Mouse (Mus musculus) embryonic facial prominence, embryonic 14.5 days (tissue): ENCODE measurements around the gene Rad51b. TPM values are rescaled to one million over a fixed set of nuclear protein-coding genes. Genes with fewer than 3 reads are reported as not detected.

Experiments used
- ATAC-seq: fragments of 200-750 bp; cut with Nextera tagmentation; 2 replicates; pipeline ENCODE4 v1.8.0; 2017; ENCODE audit warnings: low read depth, moderate number of reproducible peaks, moderate TSS enrichment
- DNase-seq: peaks from one replicate; pipeline ENCODE4 v3.0.0-alpha.2; 2015; ENCODE audit warnings: low spot score
- H3K27ac ChIP-seq: fragments of 300-500 bp; sonication (generic); replicated peaks from 2 replicates; pipeline ENCODE4 v1.5.1; 2014; ENCODE audit warnings: low read depth, mild to moderate bottlenecking, low read length, moderate library complexity
- H3K27me3 ChIP-seq: fragments of 300-500 bp; sonication (generic); replicated peaks from 2 replicates; pipeline ENCODE4 v1.6.1; 2014; ENCODE audit warnings: low read length; ENCODE audit not compliant: control insufficient read depth, insufficient read depth
- H3K36me3 ChIP-seq: fragments of 300-500 bp; sonication (generic); 2 replicates; pipeline ENCODE4 v1.6.1; 2014; ENCODE audit warnings: low read length, mixed read lengths; ENCODE audit not compliant: control insufficient read depth, insufficient read depth
- H3K4me1 ChIP-seq: fragments of 300-500 bp; sonication (generic); 2 replicates; pipeline ENCODE4 v1.6.1; 2014; ENCODE audit warnings: antibody characterized with exemption, low read length; ENCODE audit not compliant: control insufficient read depth, insufficient read depth
- H3K4me2 ChIP-seq: fragments of 300-500 bp; sonication (generic); 2 replicates; pipeline ENCODE4 v1.6.1; 2014; ENCODE audit warnings: low read depth, mild to moderate bottlenecking, low read length, moderate library complexity, mixed read lengths
- H3K4me3 ChIP-seq: fragments of 300-500 bp; sonication (generic); 2 replicates; pipeline ENCODE4 v1.5.1; 2014; ENCODE audit warnings: low read depth, mild to moderate bottlenecking, low read length
- H3K9ac ChIP-seq: fragments of 300-500 bp; sonication (generic); 2 replicates; pipeline ENCODE4 v1.6.1; 2014; ENCODE audit warnings: low read depth, mild to moderate bottlenecking, low read length, moderate library complexity, mixed read lengths
- H3K9me3 ChIP-seq: fragments of 300-500 bp; sonication (generic); 2 replicates; pipeline ENCODE4 v1.6.1; 2016; ENCODE audit warnings: low read length; ENCODE audit not compliant: control insufficient read depth
- WGBS: fragments of 180-500 bp; shearing (Covaris S2); extraction: QIAGEN DNeasy Blood & Tissue Kit; methylation state at CpG from one replicate; pipeline ENCODE4 v1.1.7; 2014; 5-methylcytosine and 5-hydroxymethylcytosine counted together
- polyA plus RNA-seq: library from polyadenylated mRNA; unstranded; fragments of >200 nt; fragmentation: Nextera tagmentation; extraction: Ambion mirVana; gene quantifications from 2 replicates; pipeline ENCODE4 v1.2.1, GENCODE M21; 2014

Rad51b gene
- polyA plus RNA-seq, 1 experiment from 2014 or later, result 5.1 TPM

GRCm38 (mm10) chr12:79602641-79603040 lies 305.6 kb downstream of the Rad51b start:
- H3K9ac ChIP-seq, result no peak overlapping the region
- WGBS, result 52% methylated on average over 3 of the region's 3 CpGs
- H3K27ac ChIP-seq, result peak overlapping the region; percentile 46; the same call in 1 of the 2 replicates
- no peaks in the 10 kb centered on the region for H3K36me3 ChIP-seq
- H3K4me3 ChIP-seq, result no peak overlapping the region
- no peaks in the 10 kb centered on the region for H3K9me3 ChIP-seq
- DNase-seq (peak; percentile 81), ATAC-seq (peak; percentile 38)
- peaks cover 21% of the 10 kb centered on the region for H3K4me1 ChIP-seq
- H3K4me2 ChIP-seq, result no peak overlapping the region
- H3K27me3 ChIP-seq, result no peaks in the 10 kb centered on the region

DNA sequence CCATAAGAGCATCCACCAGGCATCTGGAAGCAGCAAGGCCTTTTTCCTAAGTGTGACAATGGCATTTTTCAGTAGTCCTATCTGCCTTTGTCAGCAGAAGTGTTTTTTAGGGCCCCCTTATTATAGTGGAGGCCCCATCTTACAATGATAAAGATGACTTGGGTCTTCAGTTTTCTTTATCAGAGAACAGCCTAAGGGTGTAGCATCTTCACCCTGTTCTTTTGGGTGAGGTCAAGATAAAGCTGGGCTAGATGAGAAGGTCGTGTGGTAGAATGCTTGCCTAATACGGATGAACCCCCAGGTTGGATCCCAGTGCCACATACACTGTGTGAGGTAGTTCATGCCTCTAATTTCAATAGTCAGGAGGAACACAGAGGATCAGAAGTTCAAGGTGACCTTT lies 307.8 kb downstream of the Rad51b start:
- no peak overlapping the region for H3K27ac ChIP-seq
- H3K36me3 ChIP-seq, result no peaks in the 10 kb centered on the region
- ATAC-seq (no peak), DNase-seq (no peak)
- no peak overlapping the region for H3K9ac ChIP-seq
- peaks cover 21% of the 10 kb centered on the region for H3K4me1 ChIP-seq
- 85% methylated on average over 2 of the region's 2 CpGs for WGBS
- no peaks in the 10 kb centered on the region for H3K9me3 ChIP-seq
- no peak overlapping the region for H3K4me3 ChIP-seq
- H3K4me2 ChIP-seq, result no peak overlapping the region
- no peaks in the 10 kb centered on the region for H3K27me3 ChIP-seq

DNA sequence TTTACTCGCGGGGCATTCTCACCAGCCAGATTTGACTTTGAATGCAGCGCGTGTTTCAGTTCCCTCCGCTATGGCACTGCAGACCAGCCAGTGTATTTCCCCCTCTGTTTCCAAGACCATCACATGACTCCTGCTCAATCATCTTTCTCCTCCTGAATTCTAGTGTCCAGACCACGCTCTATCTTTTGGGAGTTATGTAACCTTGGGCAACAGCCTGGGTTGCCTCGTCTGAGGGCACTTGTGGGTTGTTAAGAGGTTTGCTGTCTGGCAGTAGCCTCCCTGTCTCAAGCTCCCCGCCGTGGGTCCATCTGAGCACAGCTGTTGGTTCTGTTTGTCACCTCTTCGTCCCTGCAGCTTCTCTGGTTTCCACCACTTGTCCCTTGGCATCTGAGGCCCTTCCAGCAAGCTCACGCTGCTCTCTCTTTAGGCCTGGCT lies 309.1 kb downstream of the Rad51b start:
- ATAC-seq (peak; percentile 15; the same call in 1 of the 2 replicates), DNase-seq (no peak)
- Histone ChIP-seq H3K9me3 (no peaks in the 10 kb centered on the region), H3K27ac (no peak overlapping the region), H3K9ac (no peak overlapping the region), H3K36me3 (no peaks in the 10 kb centered on the region), H3K4me2 (no peak overlapping the region), H3K4me1 (peaks cover 20% of the 10 kb centered on the region), H3K4me3 (no peak overlapping the region), H3K27me3 (no peaks in the 10 kb centered on the region)
- WGBS, result 84% methylated on average over 11 of the region's 11 CpGs

DNA sequence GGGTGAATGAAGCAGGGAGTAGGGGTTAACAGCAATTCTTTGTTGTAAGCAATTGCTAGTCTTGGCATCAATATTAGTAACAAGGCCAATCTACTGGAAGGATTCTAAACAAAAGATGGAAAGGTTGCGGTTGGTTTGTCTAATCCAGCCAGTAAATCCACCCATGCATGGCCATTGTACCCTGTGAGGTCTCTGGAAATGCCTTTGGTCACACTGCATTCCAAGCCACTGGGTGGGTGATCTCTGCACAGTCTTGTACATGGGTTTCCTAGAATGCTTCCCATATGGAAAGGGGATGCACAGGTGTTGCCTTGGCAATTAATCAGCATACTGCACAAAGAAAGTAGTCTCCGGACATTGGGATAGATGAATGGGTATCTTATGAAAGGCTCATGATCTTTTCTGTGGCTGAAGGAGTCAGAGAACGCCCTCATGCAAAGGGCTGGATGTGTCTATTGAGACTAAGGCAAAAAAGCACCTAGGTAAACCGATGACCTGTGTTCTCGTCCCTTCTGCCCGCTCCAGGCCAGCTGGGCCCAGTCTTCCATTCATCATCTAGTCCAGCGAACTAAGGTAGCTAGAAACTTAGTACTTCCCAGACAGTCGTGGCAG lies 312.4 kb downstream of the Rad51b start:
- no peak overlapping the region for H3K4me3 ChIP-seq

DNA sequence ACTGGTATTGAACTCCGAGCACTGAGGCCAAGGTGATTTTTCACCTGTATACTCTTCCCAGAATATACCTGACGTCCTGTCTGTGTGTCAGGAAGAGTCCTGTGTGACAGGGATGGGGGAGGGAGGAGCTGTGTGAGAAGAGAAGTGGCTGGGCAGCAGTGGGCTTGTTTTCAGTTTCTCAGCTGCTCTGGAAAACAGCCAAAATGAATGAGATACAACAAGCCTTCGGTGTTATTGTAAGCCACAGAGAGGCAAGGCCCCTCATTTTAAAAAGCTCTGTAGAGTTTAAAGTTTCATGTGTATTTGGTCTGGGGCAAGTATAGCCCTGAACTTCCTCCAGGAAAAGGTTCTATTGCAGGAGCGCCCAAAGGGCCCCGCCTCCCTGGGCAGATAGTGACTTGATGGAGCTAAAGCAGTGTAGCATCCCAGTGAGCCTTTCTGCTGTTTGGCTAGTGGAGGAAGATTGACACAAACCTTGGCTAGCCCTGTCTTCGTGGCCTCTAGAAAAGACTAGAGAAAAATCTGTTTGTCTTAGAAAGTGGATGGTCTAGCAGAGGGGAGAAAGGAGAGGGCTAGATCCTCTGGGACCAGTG lies 313.5 kb downstream of the Rad51b start:
- H3K27me3 ChIP-seq, result no peaks in the 10 kb centered on the region
- peaks cover 36% of the 10 kb centered on the region for H3K4me1 ChIP-seq
- ATAC-seq (peak; percentile 3; the same call in 1 of the 2 replicates), DNase-seq (peak; percentile 90)
- 55% methylated on average over 6 of the region's 6 CpGs for WGBS
- no peak overlapping the region for H3K9ac ChIP-seq
- H3K36me3 ChIP-seq, result no peaks in the 10 kb centered on the region
- no peaks in the 10 kb centered on the region for H3K9me3 ChIP-seq
- H3K4me2 ChIP-seq, result no peak overlapping the region
- H3K27ac ChIP-seq, result peak overlapping the region; percentile 35
- no peak overlapping the region for H3K4me3 ChIP-seq

More for the DNA sequence above, 312.4 kb downstream of the Rad51b start:
- Histone ChIP-seq H3K9me3 (no peaks in the 10 kb centered on the region), H3K4me1 (peaks cover 32% of the 10 kb centered on the region), H3K36me3 (no peaks in the 10 kb centered on the region), H3K27me3 (no peaks in the 10 kb centered on the region), H3K4me2 (no peak overlapping the region), H3K9ac (no peak overlapping the region), H3K27ac (peak overlapping the region; percentile 35; the same call in 1 of the 2 replicates)
- 86% methylated on average over 8 of the region's 8 CpGs for WGBS
- peak; percentile 75 for DNase-seq
- no peak for ATAC-seq

- 86% methylated on average over 2 of the region's 2 CpGs for WGBS
- Histone ChIP-seq H3K27ac (peak overlapping the region; percentile 87; the same call in 1 of the 2 replicates), H3K4me2 (no peak overlapping the region), H3K27me3 (no peaks in the 10 kb centered on the region), H3K4me3 (no peak overlapping the region), H3K9me3 (no peaks in the 10 kb centered on the region), H3K9ac (no peak overlapping the region), H3K4me1 (peaks cover 36% of the 10 kb centered on the region), H3K36me3 (no peaks in the 10 kb centered on the region)
- no peak for DNase-seq
- no peak for ATAC-seq
Observed at GRCm38 (mm10) chr12:79611665-79612064, 314.6 kb downstream of the Rad51b start.

DNA sequence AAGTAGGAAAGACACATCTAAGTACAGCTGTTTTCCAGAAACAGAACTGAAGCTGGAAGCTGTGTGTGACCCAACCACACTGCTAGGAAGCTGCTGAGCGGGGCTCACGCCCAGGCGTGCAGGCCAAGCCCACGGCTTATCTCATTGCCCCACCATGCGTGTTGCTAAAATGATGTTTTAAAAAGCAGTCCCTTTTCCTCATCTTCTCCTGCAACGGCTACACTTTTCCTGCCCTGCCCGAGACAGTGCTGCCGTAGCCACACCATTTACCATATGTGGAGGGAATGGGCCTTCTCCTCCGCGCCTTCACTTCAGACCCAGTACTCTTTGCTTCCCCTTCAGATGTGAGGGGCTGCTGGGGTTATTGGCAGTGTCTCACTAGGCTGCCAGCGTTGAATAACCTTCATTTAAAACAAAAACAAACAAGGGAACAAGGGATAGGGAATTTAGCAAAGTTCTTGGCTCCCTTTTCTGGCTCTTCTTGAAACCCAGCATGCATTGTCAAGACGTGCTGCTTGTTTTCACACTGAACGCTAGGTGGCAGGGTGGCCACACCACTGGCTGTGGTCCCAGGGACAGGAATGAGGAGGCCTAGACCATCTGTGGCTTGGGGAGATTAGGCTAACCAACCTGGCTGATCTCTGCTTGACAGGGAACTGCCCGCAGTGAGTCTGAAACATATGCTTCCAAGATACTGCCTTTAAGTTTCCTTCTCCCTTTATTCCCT lies 315.4 kb downstream of the Rad51b start:
- no peak overlapping the region for H3K4me2 ChIP-seq
- peaks cover 36% of the 10 kb centered on the region for H3K4me1 ChIP-seq
- no peak overlapping the region for H3K4me3 ChIP-seq
- H3K36me3 ChIP-seq, result no peaks in the 10 kb centered on the region
- DNase-seq, result peak; percentile 97
- H3K9me3 ChIP-seq, result no peaks in the 10 kb centered on the region
- ATAC-seq, result peak; percentile 89
- WGBS, result 36% methylated on average over 14 of the region's 14 CpGs
- peak overlapping the region; percentile 87 for H3K27ac ChIP-seq
- H3K27me3 ChIP-seq, result no peaks in the 10 kb centered on the region
- H3K9ac ChIP-seq, result no peak overlapping the region

- H3K4me1 ChIP-seq, result peaks cover 36% of the 10 kb centered on the region
- H3K4me3 ChIP-seq, result no peak overlapping the region
- no peaks in the 10 kb centered on the region for H3K9me3 ChIP-seq
- DNase-seq (no peak), ATAC-seq (no peak)
- no peak overlapping the region for H3K9ac ChIP-seq
- WGBS, result 78% methylated on average over 8 of the region's 8 CpGs
- no peaks in the 10 kb centered on the region for H3K27me3 ChIP-seq
- H3K27ac ChIP-seq, result peak overlapping the region; percentile 81
- no peaks in the 10 kb centered on the region for H3K36me3 ChIP-seq
- H3K4me2 ChIP-seq, result no peak overlapping the region
Observed at GRCm38 (mm10) chr12:79613061-79613788, 316.1 kb downstream of the Rad51b start.
